Mouse (Mus musculus) kidney, postnatal 0 days (tissue): ENCODE measurements at regions not wholly inside any gene's neighbourhood (a gene's known extent, or its start where the extent isn't known, plus 50 kb on each side); places are given as distances from the start of the nearest gene placed in this dataset.

Experiments used
- ATAC-seq: fragments of 200-750 bp; cut with Nextera tagmentation; replicated peaks from 2 replicates; pipeline ENCODE4 v1.8.0; 2017; ENCODE audit warnings: low read depth, moderate number of reproducible peaks, moderate TSS enrichment, moderate library complexity; ENCODE audit not compliant: low FRiP score
- DNase-seq: peaks from one replicate; pipeline ENCODE4 v3.0.0-alpha.2; 2016; ENCODE audit warnings: low spot score
- H3K27ac ChIP-seq: fragments of 300-500 bp; sonication (generic); 2 replicates; pipeline ENCODE4 v1.5.1; 2014; ENCODE audit warnings: mild to moderate bottlenecking
- H3K27me3 ChIP-seq: fragments of 300-500 bp; sonication (generic); 2 replicates; pipeline ENCODE4 v1.6.1; 2014; ENCODE audit warnings: low read length, mixed read lengths; ENCODE audit not compliant: insufficient read depth
- H3K36me3 ChIP-seq: fragments of 300-500 bp; sonication (generic); 2 replicates; pipeline ENCODE4 v1.6.1; 2014; ENCODE audit warnings: low read length, mixed read lengths; ENCODE audit not compliant: insufficient read depth
- H3K4me1 ChIP-seq: fragments of 300-500 bp; sonication (generic); replicated peaks from 2 replicates; pipeline ENCODE4 v1.6.1; 2014; ENCODE audit warnings: antibody characterized with exemption, low read length, mixed read lengths; ENCODE audit not compliant: insufficient read depth
- H3K4me2 ChIP-seq: fragments of 300-500 bp; sonication (generic); 2 replicates; pipeline ENCODE4 v1.6.1; 2014; ENCODE audit warnings: mild to moderate bottlenecking, low read length, moderate library complexity, mixed read lengths
- H3K4me3 ChIP-seq: fragments of 300-500 bp; sonication (generic); replicated peaks from 2 replicates; pipeline ENCODE4 v1.5.1; 2014; ENCODE audit warnings: low read depth, low read length
- H3K9ac ChIP-seq: fragments of 300-500 bp; sonication (generic); 2 replicates; pipeline ENCODE4 v1.6.1; 2014; ENCODE audit warnings: low read depth, low read length
- H3K9me3 ChIP-seq: fragments of 300-500 bp; sonication (generic); replicated peaks from 2 replicates; pipeline ENCODE4 v1.6.1; 2016; ENCODE audit warnings: low read length, inconsistent platforms, mixed read lengths
- CTCF ChIP-seq: IDR thresholded peaks from 2 replicates; pipeline ENCODE4 v1.5.1; 2016; ENCODE audit warnings: antibody characterized with exemption, low read depth, mild to moderate bottlenecking, moderate library complexity
- WGBS: fragments of 180-500 bp; shearing (Covaris S2); extraction: QIAGEN DNeasy Blood & Tissue Kit; methylation state at CpG from one replicate; pipeline ENCODE4 v1.1.7; 2014; 5-methylcytosine and 5-hydroxymethylcytosine counted together

DNA sequence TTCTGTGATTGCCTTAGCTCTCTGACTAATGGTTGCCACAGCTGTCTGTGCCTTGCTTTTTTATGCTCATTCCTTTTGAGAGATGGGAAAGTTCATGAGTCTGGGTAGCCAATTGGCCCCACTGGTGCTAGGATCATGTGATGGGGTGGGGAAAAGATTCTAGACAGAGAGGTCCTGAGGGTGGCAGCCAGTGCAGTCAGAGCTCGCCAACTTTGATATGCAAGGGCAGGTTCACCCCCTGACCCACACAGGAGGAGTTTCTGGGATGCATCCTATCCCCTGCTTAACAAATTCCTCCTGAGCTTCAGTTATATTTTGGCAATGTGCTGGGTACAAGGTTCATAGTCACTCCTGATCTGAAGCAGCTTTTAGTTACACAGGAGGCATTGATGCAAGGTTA lies 71.1 kb downstream of the Hoxc4 start:
- no peak overlapping the region for H3K27ac ChIP-seq
- peak; percentile 17; the same call in 1 of the 2 replicates for ATAC-seq
- 0 out of 2 replicates have a peak, but pooled peaks cover 9% of the 10 kb centered on the region for H3K27me3 ChIP-seq

DNA sequence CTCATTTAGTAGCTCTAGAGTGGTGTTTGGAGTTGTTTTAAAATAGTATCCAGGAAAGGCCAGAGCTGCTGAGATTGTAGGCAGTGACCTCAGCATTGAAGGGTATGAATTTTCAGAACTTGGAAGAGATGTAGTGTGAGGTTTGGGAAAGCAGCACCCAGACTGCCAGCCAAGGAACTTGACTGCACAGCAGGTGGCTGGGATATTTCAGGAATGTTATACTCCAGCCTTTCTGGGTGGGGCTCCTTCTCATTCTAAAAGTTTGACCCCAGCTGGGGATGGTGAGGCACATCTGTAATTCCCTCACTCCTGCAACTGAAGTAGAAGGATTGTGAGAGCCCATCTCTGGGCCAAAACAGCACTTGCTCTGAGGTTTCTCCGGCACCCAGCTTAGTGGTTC lies 70.7 kb downstream of the Hoxc4 start:
- peaks cover 31% of the 10 kb centered on the region for H3K4me1 ChIP-seq
- no peak for ATAC-seq
- TF ChIP-seq CTCF, result no peak
- 0 out of 2 replicates have a peak, but pooled peaks cover 9% of the 10 kb centered on the region for H3K27me3 ChIP-seq
- no peaks in the 10 kb centered on the region for H3K36me3 ChIP-seq
- H3K4me3 ChIP-seq, result no peak overlapping the region
- no peak overlapping the region for H3K27ac ChIP-seq
- no peak overlapping the region for H3K9ac ChIP-seq
- DNase-seq, result no peak
- 91% methylated on average over 1 of the region's 1 CpGs for WGBS
- no peaks in the 10 kb centered on the region for H3K9me3 ChIP-seq
- no peak overlapping the region for H3K4me2 ChIP-seq

More for the DNA sequence above, 71.1 kb downstream of the Hoxc4 start:
- Histone ChIP-seq H3K36me3 (no peaks in the 10 kb centered on the region), H3K4me2 (no peak overlapping the region), H3K4me3 (no peak overlapping the region), H3K9ac (no peak overlapping the region), H3K4me1 (peaks cover 31% of the 10 kb centered on the region), H3K9me3 (no peaks in the 10 kb centered on the region)
- no peak for TF ChIP-seq CTCF
- no peak for DNase-seq
- WGBS, result 39% methylated on average over 1 of the region's 1 CpGs

DNA sequence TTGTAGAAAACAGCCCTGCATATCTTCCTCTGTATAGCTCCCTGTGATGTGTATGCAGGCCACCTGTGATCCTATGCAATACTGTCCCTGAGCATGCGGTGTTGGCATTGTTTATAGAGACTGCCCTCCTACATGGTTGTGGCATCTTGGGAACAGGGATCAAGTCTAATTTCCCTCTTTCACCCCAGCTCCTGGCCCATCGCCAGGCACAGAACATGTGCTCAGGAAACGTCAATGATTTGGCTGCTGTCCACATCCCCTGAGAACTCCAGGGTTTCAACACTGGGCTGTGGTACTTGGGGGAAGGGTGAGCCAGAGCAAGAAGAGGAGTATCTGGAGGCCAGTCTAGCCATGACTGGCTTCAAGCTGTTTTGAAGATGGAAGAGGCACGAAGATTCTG lies 68.5 kb downstream of the Hoxc4 start:
- Histone ChIP-seq H3K9me3 (no peaks in the 10 kb centered on the region), H3K4me3 (no peak overlapping the region), H3K9ac (no peak overlapping the region), H3K36me3 (no peaks in the 10 kb centered on the region), H3K4me1 (peaks cover 31% of the 10 kb centered on the region), H3K27ac (no peak overlapping the region), H3K27me3 (0 out of 2 replicates have a peak, but pooled peaks cover 9% of the 10 kb centered on the region), H3K4me2 (no peak overlapping the region)
- no peak for TF ChIP-seq CTCF
- ATAC-seq (no peak), DNase-seq (peak; percentile 69)
- 26% methylated on average over 4 of the region's 4 CpGs for WGBS

DNA sequence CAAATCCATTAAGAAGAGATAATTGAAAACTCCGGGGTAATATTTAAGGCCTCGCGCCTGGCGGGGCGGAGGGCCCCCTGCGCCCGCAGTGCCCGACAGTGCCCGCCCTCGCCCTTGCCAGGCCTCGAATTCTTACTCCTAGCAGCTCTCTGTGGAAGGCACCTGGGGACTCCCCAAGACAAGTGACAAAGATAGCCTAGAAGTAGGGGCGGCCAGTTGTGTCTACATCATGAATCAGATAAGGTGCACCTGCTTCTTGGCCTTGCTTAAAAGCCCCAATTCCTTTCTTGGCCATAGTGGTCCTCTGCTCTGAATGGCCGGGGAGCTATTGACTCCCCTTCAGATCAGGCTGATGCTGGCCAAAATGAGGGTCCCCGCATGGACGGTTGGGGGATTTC lies 67.9 kb downstream of the Hoxc4 start:
- Histone ChIP-seq H3K4me3 (peak overlapping the region; percentile 28), H3K9me3 (no peaks in the 10 kb centered on the region), H3K4me2 (peak overlapping the region; percentile 64), H3K27ac (no peak overlapping the region), H3K27me3 (0 out of 2 replicates have a peak, but pooled peaks cover 9% of the 10 kb centered on the region), H3K9ac (no peak overlapping the region), H3K36me3 (no peaks in the 10 kb centered on the region), H3K4me1 (peaks cover 31% of the 10 kb centered on the region)
- 27% methylated on average over 15 of the region's 15 CpGs for WGBS
- ATAC-seq (no peak), DNase-seq (no peak)
- TF ChIP-seq CTCF, result no peak
